Mouse (Mus musculus) forebrain, embryonic 11.5 days (tissue): ENCODE measurements around the gene Gm42417. TPM values are rescaled to one million over a fixed set of nuclear protein-coding genes. Genes with fewer than 3 reads are reported as not detected.
A peak's percentile ranks its signal among the peaks of the same experiment; 100 is the strongest.

Experiments
- ATAC-seq: fragments of 200-750 bp; cut with Nextera tagmentation; replicated peaks from 2 replicates; pipeline ENCODE4 v1.8.0; 2017; ENCODE audit warnings: moderate TSS enrichment; ENCODE audit not compliant: low FRiP score
- DNase-seq: peaks from one replicate; pipeline ENCODE4 v3.0.0-alpha.2; 2017; ENCODE audit warnings: low spot score
- H3K27ac ChIP-seq: fragments of 300-500 bp; sonication (generic); 2 replicates; pipeline ENCODE4 v1.5.1; 2014; ENCODE audit warnings: low read depth, low read length
- H3K27me3 ChIP-seq: fragments of 300-500 bp; sonication (generic); 2 replicates; pipeline ENCODE4 v1.6.1; 2014; ENCODE audit warnings: mild to moderate bottlenecking, low read length, mixed read lengths; ENCODE audit not compliant: control insufficient read depth, insufficient read depth
- H3K36me3 ChIP-seq: fragments of 300-500 bp; sonication (generic); 2 replicates; pipeline ENCODE4 v1.6.1; 2014; ENCODE audit warnings: mild to moderate bottlenecking, low read length, moderate library complexity, mixed read lengths; ENCODE audit not compliant: control insufficient read depth, insufficient read depth
- H3K4me1 ChIP-seq: fragments of 300-500 bp; sonication (generic); replicated peaks from 2 replicates; pipeline ENCODE4 v1.6.1; 2014; ENCODE audit warnings: low read length, mixed read lengths; ENCODE audit not compliant: control insufficient read depth, insufficient read depth
- H3K4me2 ChIP-seq: fragments of 300-500 bp; sonication (generic); 2 replicates; pipeline ENCODE4 v1.6.1; 2014; ENCODE audit warnings: low read depth, mild to moderate bottlenecking, low read length, moderate library complexity, mixed read lengths; ENCODE audit not compliant: severe bottlenecking
- H3K4me3 ChIP-seq: fragments of 300-500 bp; sonication (generic); 2 replicates; pipeline ENCODE4 v1.5.1; 2014; ENCODE audit warnings: low read depth, low read length
- H3K9ac ChIP-seq: fragments of 300-500 bp; sonication (generic); 2 replicates; pipeline ENCODE4 v1.6.1; 2014; ENCODE audit warnings: low read length
- H3K9me3 ChIP-seq: fragments of 300-500 bp; sonication (generic); 2 replicates; pipeline ENCODE4 v1.6.1; 2016; ENCODE audit warnings: low read length, mixed read lengths; ENCODE audit not compliant: control insufficient read depth
- WGBS: fragments of 180-500 bp; shearing (Covaris S2); extraction: QIAGEN DNeasy Blood & Tissue Kit; methylation state at CpG from one replicate; pipeline ENCODE4 v1.1.7; 2014; 5-methylcytosine and 5-hydroxymethylcytosine counted together
- polyA plus RNA-seq: library from polyadenylated mRNA; unstranded; fragments of >200 nt; fragmentation: Nextera tagmentation; extraction: Ambion mirVana; gene quantifications from 2 replicates; pipeline ENCODE4 v1.2.1, GENCODE M21; 2014

Gm42417 gene
- polyA plus RNA-seq, result not detected in 2 replicates

DNA sequence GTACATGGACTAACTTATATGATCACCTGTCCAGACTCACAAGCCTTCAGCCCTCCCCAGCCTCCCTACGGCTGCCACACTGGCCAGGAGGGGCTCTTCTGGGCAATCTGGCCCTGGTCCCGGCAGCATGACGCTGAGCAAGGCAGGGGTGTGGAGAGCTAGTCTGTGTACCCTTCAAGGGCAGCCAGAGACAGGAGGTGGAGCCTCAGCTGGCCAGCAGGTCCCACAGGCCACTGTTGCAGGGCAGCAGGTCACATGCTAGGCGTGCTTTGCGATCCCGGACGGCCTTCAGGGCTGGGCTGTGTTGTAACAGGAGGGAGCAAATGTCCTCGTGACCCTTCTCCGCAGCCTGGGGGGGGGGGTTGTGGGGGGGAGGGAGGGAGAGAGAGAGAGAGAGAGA, at the start of gene Gm42417:
Gene Gm42417 (minus strand): TSS at position 244 of the 400 bp plus-strand sequence.
- H3K9me3 ChIP-seq, result no peaks in the 10 kb centered on the region
- no peaks in the 10 kb centered on the region for H3K36me3 ChIP-seq
- H3K9ac ChIP-seq, result no peak within 1 kb of the TSS
- DNase-seq (no peak), ATAC-seq (no peak)
- no peak within 1 kb of the TSS for H3K27ac ChIP-seq
- no peak within 1 kb of the TSS for H3K4me3 ChIP-seq
- no peaks in the 10 kb centered on the region for H3K4me1 ChIP-seq
- no peak within 1 kb of the TSS for H3K4me2 ChIP-seq
- 65% methylated on average over 9 of the region's 9 CpGs for WGBS
- no peaks in the 10 kb centered on the region for H3K27me3 ChIP-seq

DNA sequence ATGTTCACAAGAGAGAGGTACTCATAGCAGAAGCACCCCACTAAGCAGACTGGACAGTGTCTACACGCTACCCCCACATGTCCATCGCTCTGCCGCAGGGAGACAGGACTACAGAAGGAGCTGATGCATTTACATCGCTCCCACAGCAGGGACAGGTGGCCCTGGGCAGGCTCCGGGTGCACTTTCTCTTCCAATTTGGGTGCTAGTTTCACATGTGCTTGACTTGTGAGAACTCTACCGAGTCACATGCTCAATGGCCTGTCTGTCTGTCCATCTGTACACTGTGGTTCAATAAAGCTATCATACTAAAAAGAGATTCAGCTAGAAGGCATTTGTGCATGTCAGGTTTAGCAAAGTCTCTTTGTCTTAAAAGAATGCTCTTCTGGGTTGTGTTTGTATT, 48.6 kb upstream of the Gm42417 start:
- DNase-seq (no peak), ATAC-seq (no peak)
- Histone ChIP-seq H3K4me2 (no peak overlapping the region), H3K4me1 (no peaks in the 10 kb centered on the region; the same call in 1 of the 2 replicates), H3K36me3 (no peaks in the 10 kb centered on the region), H3K4me3 (no peak overlapping the region), H3K27me3 (peaks cover 3% of the 10 kb centered on the region; the same call in 1 of the 2 replicates), H3K9me3 (no peaks in the 10 kb centered on the region), H3K9ac (no peak overlapping the region), H3K27ac (no peak overlapping the region)
- WGBS, result 86% methylated on average over 6 of the region's 6 CpGs

DNA sequence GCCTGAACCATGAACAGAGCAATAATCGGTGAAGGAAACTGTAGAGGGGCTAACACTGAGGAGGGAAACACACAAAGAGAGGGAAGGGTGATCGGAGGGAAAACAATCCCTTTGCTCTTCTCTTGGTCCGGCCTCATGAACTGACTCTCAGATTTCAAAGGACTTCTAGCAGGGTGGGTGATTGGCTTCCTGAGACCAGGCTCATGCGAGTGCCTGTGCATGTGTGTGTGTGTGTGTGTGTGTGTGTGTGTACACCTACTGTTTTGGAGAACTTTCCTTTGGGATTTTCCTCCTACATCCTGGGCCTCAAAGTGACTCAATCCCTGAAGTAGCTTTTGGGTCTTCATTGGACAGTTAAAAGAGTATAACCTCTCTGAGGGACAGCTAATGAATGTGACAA, 47.1 kb upstream of the Gm42417 start:
- DNase-seq, result no peak
- no peak overlapping the region for H3K9ac ChIP-seq
- no peak overlapping the region for H3K4me3 ChIP-seq
- no peaks in the 10 kb centered on the region; the same call in 1 of the 2 replicates for H3K4me1 ChIP-seq
- no peaks in the 10 kb centered on the region for H3K36me3 ChIP-seq
- H3K27me3 ChIP-seq, result peaks cover 3% of the 10 kb centered on the region; the same call in 1 of the 2 replicates
- H3K9me3 ChIP-seq, result no peaks in the 10 kb centered on the region
- WGBS, result 34% methylated on average over 4 of the region's 4 CpGs
- no peak overlapping the region for H3K27ac ChIP-seq
- ATAC-seq, result no peak
- no peak overlapping the region for H3K4me2 ChIP-seq

- WGBS, result 70% methylated on average over 8 of the region's 8 CpGs
- Histone ChIP-seq H3K9me3 (no peaks in the 10 kb centered on the region), H3K4me2 (no peak overlapping the region), H3K27ac (no peak overlapping the region), H3K4me1 (peaks cover 10% of the 10 kb centered on the region), H3K36me3 (no peaks in the 10 kb centered on the region), H3K27me3 (peaks cover 5% of the 10 kb centered on the region; the same call in 1 of the 2 replicates), H3K9ac (no peak overlapping the region), H3K4me3 (no peak overlapping the region)
- DNase-seq, result no peak
- no peak for ATAC-seq
These were observed 44.3 kb upstream of the Gm42417 start for GRCm38 (mm10) chr1:36583408-36584116.

- no peak overlapping the region for H3K4me3 ChIP-seq
- no peak overlapping the region for H3K9ac ChIP-seq
- no peaks in the 10 kb centered on the region for H3K9me3 ChIP-seq
- ATAC-seq (no peak), DNase-seq (no peak)
- H3K27ac ChIP-seq, result no peak overlapping the region
- peaks cover 10% of the 10 kb centered on the region for H3K4me1 ChIP-seq
- 77% methylated on average over 8 of the region's 8 CpGs for WGBS
- H3K27me3 ChIP-seq, result peaks cover 5% of the 10 kb centered on the region; the same call in 1 of the 2 replicates
- no peaks in the 10 kb centered on the region for H3K36me3 ChIP-seq
- H3K4me2 ChIP-seq, result no peak overlapping the region
These were observed 43.0 kb upstream of the Gm42417 start for GRCm38 (mm10) chr1:36582211-36582610.

DNA sequence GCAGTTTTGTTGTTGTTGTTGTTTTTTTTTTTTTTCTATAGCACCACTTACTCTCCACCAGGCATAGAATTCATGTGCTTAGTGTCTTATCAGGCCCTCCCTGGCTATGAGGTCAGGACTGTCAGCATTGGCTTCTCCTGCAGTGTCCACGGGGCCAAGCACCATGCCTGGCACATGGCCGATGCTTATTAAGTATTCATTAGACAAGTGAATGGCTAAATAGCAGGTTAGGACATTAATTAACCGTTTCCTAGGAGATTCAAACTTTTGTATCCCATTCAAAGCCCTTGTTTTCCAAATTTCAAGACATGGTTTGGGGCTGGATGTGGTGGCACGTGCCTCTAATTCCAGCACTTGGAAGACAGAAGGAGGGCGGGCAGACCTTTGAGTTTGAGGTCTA, 42.0 kb upstream of the Gm42417 start:
- Histone ChIP-seq H3K9me3 (no peaks in the 10 kb centered on the region), H3K27me3 (peaks cover 5% of the 10 kb centered on the region; the same call in 1 of the 2 replicates), H3K4me1 (peaks cover 10% of the 10 kb centered on the region), H3K36me3 (no peaks in the 10 kb centered on the region), H3K27ac (peak overlapping the region; percentile 74), H3K4me3 (no peak overlapping the region), H3K9ac (no peak overlapping the region), H3K4me2 (no peak overlapping the region)
- 36% methylated on average over 5 of the region's 5 CpGs for WGBS
- ATAC-seq (no peak), DNase-seq (no peak)

DNA sequence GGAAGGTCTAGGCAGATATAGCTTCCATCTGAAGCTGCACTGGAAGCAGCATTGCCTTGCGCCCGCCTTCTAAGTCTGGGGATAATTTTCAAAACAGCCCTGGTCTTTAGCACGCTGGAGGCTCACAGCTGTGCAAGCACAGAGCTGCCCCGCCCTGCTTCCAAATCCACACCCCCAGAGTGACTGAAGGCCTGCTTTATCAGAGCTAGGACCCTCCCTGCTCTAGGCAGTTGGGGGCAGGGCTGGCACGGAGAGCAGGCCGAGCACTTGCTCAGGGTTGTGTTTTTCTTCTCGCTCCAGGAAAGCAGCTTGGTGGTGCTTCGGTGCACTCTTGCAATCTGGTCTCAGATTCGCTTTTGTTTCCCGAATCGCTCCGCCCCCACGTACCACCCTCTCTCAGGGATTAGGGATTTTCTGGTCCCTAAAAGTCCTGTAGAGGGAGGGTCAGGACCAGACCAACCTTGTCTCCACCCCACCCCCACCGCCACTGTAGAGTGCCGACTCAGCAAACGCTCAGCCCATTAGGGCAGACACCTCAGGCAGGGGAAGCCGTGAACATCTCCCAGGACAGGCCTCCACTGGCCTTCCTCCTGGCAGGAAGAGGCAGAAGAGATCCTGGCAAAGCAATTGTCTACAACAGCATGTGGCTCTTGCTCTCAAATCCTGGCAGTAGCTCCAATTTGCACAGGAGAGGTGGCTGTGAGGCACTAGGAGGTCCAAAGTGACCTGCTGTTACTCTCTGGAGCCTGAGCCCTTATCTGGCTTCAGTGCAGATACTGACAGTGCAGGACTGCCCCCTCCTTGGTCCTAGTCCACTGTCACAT, 41.4 kb upstream of the Gm42417 start:
- peaks cover 5% of the 10 kb centered on the region; the same call in 1 of the 2 replicates for H3K27me3 ChIP-seq
- DNase-seq, result peak; percentile 82

GRCm38 (mm10) chr1:36579974-36580383, 40.8 kb upstream of the Gm42417 start:
- ATAC-seq (peak; percentile 49), DNase-seq (no peak)
- Histone ChIP-seq H3K9ac (peak overlapping the region; percentile 49), H3K4me2 (peak overlapping the region; percentile 39; the same call in 1 of the 2 replicates), H3K4me3 (peak overlapping the region; percentile 5; the same call in 1 of the 2 replicates), H3K36me3 (no peaks in the 10 kb centered on the region), H3K4me1 (peaks cover 10% of the 10 kb centered on the region), H3K27me3 (peaks cover 5% of the 10 kb centered on the region; the same call in 1 of the 2 replicates), H3K9me3 (no peaks in the 10 kb centered on the region), H3K27ac (peak overlapping the region; percentile 74)
- WGBS, result 18% methylated on average over 6 of the region's 6 CpGs

More for the DNA sequence above, 41.4 kb upstream of the Gm42417 start:
- peaks cover 10% of the 10 kb centered on the region for H3K4me1 ChIP-seq
- peak overlapping the region; percentile 49 for H3K9ac ChIP-seq
- peak; percentile 87 for ATAC-seq
- H3K36me3 ChIP-seq, result no peaks in the 10 kb centered on the region
- WGBS, result under 1% methylated on average over 17 of the region's 17 CpGs
- H3K9me3 ChIP-seq, result no peaks in the 10 kb centered on the region
- peak overlapping the region; percentile 39 for H3K4me2 ChIP-seq
- H3K27ac ChIP-seq, result peak overlapping the region; percentile 74
- H3K4me3 ChIP-seq, result peak overlapping the region; percentile 5; the same call in 1 of the 2 replicates
